13 mouse cellular contexts compared by ENCODE assay signal in the genomic region with DNA sequence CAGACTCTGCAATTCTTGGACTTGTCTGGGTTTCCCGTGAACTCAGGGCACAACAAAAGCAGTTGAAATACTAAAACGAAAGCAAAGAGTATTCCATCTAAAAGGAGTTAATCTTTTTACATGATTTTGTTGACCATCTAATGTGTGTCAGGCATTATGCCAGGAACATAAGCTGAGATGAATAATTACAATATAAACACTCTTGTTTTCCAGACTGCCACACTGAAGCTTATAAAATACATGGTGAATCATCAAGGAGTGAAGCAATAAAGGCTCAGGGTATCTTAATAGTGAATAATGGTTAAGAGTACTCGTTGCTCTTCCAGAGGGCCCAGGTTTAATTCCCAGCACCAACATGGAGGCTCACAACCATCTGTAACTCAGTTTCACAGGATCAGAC.
"Had no signal": no experiment of that assay in that cellular context is flagged by ENCODE, and none has a peak within 500 bp of the region (broad histone marks: within the 10 kb centered on the region; RNA-seq: fewer than 3 reads in every experiment).

No protein-coding gene starts in this region.

- H3K27ac ChIP-seq: layer of hippocampus, adult 2 months; limb, embryonic 13.5 days; liver, embryonic 14.5 days; midbrain, embryonic 12.5 days had no signal

- H3K9me3 ChIP-seq: midbrain, embryonic 12.5 days had no signal

- H3K27me3 ChIP-seq: limb, embryonic 13.5 days; midbrain, embryonic 12.5 days had no signal

- H3K4me1 ChIP-seq: midbrain, embryonic 12.5 days had no signal

- H3K9ac ChIP-seq: limb, embryonic 13.5 days; liver, embryonic 14.5 days; midbrain, embryonic 12.5 days had no signal

- DNase-seq: kidney, adult 18-20 months; kidney, postnatal 36 days; left cerebral cortex, postnatal 4 days; lung, adult 18-20 months; lung, postnatal 10 days; right cerebral cortex, postnatal 25 days; thymus, adult 18-20 months; thymus, postnatal 14 days had no signal

- H3K36me3 ChIP-seq: limb, embryonic 13.5 days; midbrain, embryonic 12.5 days had no signal

- H3K4me3 ChIP-seq: layer of hippocampus, adult 2 months; limb, embryonic 13.5 days; midbrain, embryonic 12.5 days had no signal

- ATAC-seq: midbrain, embryonic 16.5 days had no signal

- H3K4me2 ChIP-seq: limb, embryonic 13.5 days; midbrain, embryonic 12.5 days had no signal
